Mouse (Mus musculus): Measurements from ENCODE around the gene Ednra. TPM values are rescaled to one million over a fixed set of nuclear protein-coding genes. Genes with fewer than 3 reads are reported as not detected.

Gene Ednra
- polyA plus RNA-seq, 1 experiment, result 0.34 TPM

DNA sequence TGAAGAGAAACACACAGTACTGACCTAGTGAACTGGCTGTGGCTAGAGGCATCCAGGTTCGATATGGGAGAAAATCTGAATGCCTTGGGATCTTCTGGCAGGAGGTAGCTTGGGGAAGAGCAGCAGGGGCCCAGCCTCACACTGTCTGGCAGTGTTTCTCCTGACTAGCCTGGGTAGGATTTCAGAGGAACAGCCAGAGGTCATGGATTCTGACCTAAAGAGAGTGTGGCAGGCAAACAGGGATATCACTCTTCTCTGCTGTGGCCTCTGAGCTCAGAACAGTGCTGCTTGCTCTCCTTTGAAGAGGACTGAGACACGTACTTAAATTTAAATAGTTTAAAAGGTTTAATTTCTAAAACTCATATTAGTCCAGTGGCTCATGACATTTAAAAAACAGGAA lies 7.2 kb downstream of the Ednra start:
- Histone ChIP-seq H3K9me3 (replicated peaks; ENCODE audit: control insufficient read depth, insufficient read depth, low read length, poor library complexity, severe bottlenecking) (no peaks in the 10 kb centered on the region), H3K36me3 (ENCODE audit: control insufficient read depth, insufficient read depth, low read length, poor library complexity, severe bottlenecking) (no peaks in the 10 kb centered on the region), H3K9ac (ENCODE audit: low read depth, poor library complexity, severe bottlenecking) (no peak overlapping the region), H3K4me1 (ENCODE audit: control insufficient read depth, insufficient read depth, low read length) (no peaks in the 10 kb centered on the region), H3K27me3 (ENCODE audit: control insufficient read depth, insufficient read depth, low read length, poor library complexity, severe bottlenecking) (peaks cover 2% of the 10 kb centered on the region; the same call in 1 of the 2 replicates), H3K4me3 (ENCODE audit: low read depth, low read length) (no peak overlapping the region), H3K27ac (ENCODE audit: insufficient read depth, low read length) (no peak overlapping the region)
- TF ChIP-seq EP300 (IDR thresholded peaks at IDR 0.05; ENCODE audit: insufficient read depth, low read depth, low read length) (no peak), CTCF (IDR thresholded peaks at IDR 0.05; ENCODE audit: low read depth, low read length) (no peak), POLR2A (IDR thresholded peaks at IDR 0.05; ENCODE audit: insufficient read depth, low read length) (no peak)

DNA sequence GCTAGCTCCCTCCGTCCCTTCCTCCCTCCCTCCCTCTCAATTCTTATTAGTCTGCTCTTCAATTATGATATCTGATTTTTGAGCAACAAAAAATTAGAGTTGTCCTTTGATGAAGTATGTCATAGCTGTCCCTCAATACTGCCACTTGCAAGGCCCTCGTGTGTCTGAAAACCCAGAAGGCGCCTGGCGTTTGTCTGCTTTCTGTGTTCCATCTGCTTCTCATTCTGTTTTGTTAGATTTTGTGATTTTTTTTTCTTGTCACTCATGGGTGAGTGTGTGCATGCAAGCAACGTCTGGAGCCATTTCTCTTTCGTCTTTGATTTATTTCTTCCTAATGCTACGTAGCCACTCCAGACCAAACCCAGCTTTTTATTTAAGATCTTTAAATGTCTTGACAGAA lies 9.8 kb downstream of the Ednra start:
- Histone ChIP-seq H3K4me1 (ENCODE audit: control insufficient read depth, insufficient read depth, low read length) (no peaks in the 10 kb centered on the region), H3K9me3 (replicated peaks; ENCODE audit: control insufficient read depth, insufficient read depth, low read length, poor library complexity, severe bottlenecking) (no peaks in the 10 kb centered on the region), H3K9ac (ENCODE audit: low read depth, poor library complexity, severe bottlenecking) (no peak overlapping the region), H3K27me3 (ENCODE audit: control insufficient read depth, insufficient read depth, low read length, poor library complexity, severe bottlenecking) (peaks cover 2% of the 10 kb centered on the region; the same call in 1 of the 2 replicates), H3K36me3 (ENCODE audit: control insufficient read depth, insufficient read depth, low read length, poor library complexity, severe bottlenecking) (no peaks in the 10 kb centered on the region), H3K27ac (ENCODE audit: insufficient read depth, low read length) (no peak overlapping the region), H3K4me3 (ENCODE audit: low read depth, low read length) (no peak overlapping the region)
- TF ChIP-seq EP300 (IDR thresholded peaks at IDR 0.05; ENCODE audit: insufficient read depth, low read depth, low read length) (no peak), CTCF (IDR thresholded peaks at IDR 0.05; ENCODE audit: low read depth, low read length) (no peak), POLR2A (IDR thresholded peaks at IDR 0.05; ENCODE audit: insufficient read depth, low read length) (no peak)

DNA sequence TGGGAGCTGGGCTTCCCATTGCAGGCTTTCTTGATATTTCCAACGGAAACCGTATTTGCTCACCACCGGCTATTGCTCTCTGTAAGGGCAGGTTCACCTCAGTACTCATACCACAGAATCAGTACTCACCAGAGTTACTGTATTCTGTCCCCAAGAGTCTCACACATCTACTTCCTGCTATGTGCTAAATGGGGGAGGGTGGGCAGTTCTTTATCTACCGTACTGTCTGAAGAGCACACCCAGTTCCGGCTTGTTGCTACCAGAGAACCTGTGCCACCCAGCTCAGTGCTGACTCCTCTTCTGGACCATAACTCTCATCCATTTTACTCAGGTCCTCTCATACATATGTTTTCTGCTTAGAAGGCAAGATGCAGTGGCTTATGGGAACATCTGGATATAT lies 10.6 kb downstream of the Ednra start:
- Histone ChIP-seq H3K4me1 (ENCODE audit: control insufficient read depth, insufficient read depth, low read length) (no peaks in the 10 kb centered on the region), H3K27ac (ENCODE audit: insufficient read depth, low read length) (no peak overlapping the region), H3K4me3 (ENCODE audit: low read depth, low read length) (no peak overlapping the region), H3K9ac (ENCODE audit: low read depth, poor library complexity, severe bottlenecking) (no peak overlapping the region), H3K36me3 (ENCODE audit: control insufficient read depth, insufficient read depth, low read length, poor library complexity, severe bottlenecking) (no peaks in the 10 kb centered on the region), H3K9me3 (replicated peaks; ENCODE audit: control insufficient read depth, insufficient read depth, low read length, poor library complexity, severe bottlenecking) (no peaks in the 10 kb centered on the region), H3K27me3 (ENCODE audit: control insufficient read depth, insufficient read depth, low read length, poor library complexity, severe bottlenecking) (peaks cover 2% of the 10 kb centered on the region; the same call in 1 of the 2 replicates)
- TF ChIP-seq EP300 (IDR thresholded peaks at IDR 0.05; ENCODE audit: insufficient read depth, low read depth, low read length) (no peak), CTCF (IDR thresholded peaks at IDR 0.05; ENCODE audit: low read depth, low read length) (no peak)

DNA sequence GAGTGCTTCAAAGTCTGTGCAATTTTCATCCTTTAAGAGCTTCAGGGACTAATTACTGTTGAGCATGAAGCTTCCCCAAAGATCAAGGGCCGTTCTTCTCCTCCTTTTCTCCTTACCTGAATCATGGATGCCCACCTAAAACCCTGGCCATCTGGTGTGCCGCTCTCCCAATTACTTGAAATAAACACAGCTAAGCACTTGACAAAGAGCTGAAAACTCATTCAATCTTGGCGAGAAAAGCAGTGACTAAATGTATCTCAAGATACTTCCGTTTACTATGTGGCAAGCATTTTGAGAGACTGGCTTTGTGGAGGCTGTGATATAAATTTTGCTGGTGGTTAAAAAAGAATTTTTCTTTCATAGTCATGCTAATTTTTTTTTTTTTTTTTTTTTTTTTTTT lies 19.5 kb downstream of the Ednra start:
- TF ChIP-seq POLR2A (IDR thresholded peaks at IDR 0.05; ENCODE audit: insufficient read depth, low read length) (no peak), CTCF (IDR thresholded peaks at IDR 0.05; ENCODE audit: low read depth, low read length) (no peak), EP300 (IDR thresholded peaks at IDR 0.05; ENCODE audit: insufficient read depth, low read depth, low read length) (no peak)
- no peaks in the 10 kb centered on the region for H3K36me3 ChIP-seq (ENCODE audit: control insufficient read depth, insufficient read depth, low read length, poor library complexity, severe bottlenecking)
- H3K4me1 ChIP-seq (ENCODE audit: control insufficient read depth, insufficient read depth, low read length), result no peaks in the 10 kb centered on the region

DNA sequence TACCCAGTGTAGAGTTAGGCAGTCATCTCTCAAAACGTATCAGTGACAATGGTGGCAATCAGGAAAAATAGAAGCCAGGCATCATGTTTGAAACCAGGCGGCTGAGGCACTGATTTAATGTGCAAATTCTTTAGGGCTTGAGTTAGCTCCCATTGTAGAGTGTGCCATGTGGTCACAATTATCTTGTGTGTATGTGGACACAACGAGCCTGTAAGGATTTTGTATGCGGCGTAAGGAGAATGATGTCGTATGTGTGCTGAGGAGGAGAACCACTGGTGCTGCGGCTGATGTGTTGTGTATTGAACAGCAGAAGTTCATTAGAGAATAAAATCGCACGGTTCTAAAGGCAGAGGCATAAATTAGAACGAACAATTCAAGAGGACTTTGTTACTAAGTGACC lies 26.2 kb downstream of the Ednra start:
- Histone ChIP-seq H3K9ac (ENCODE audit: low read depth, poor library complexity, severe bottlenecking) (no peak overlapping the region), H3K27ac (ENCODE audit: insufficient read depth, low read length) (no peak overlapping the region), H3K4me1 (ENCODE audit: control insufficient read depth, insufficient read depth, low read length) (no peaks in the 10 kb centered on the region), H3K36me3 (ENCODE audit: control insufficient read depth, insufficient read depth, low read length, poor library complexity, severe bottlenecking) (no peaks in the 10 kb centered on the region), H3K9me3 (replicated peaks; ENCODE audit: control insufficient read depth, insufficient read depth, low read length, poor library complexity, severe bottlenecking) (0 out of 2 replicates have a peak, but pooled peaks cover 2% of the 10 kb centered on the region), H3K4me3 (ENCODE audit: low read depth, low read length) (no peak overlapping the region), H3K27me3 (ENCODE audit: control insufficient read depth, insufficient read depth, low read length, poor library complexity, severe bottlenecking) (no peaks in the 10 kb centered on the region)
- TF ChIP-seq POLR2A (IDR thresholded peaks at IDR 0.05; ENCODE audit: insufficient read depth, low read length) (no peak), CTCF (IDR thresholded peaks at IDR 0.05; ENCODE audit: low read depth, low read length) (no peak), EP300 (IDR thresholded peaks at IDR 0.05; ENCODE audit: insufficient read depth, low read depth, low read length) (no peak)

More for the DNA sequence above, 19.5 kb downstream of the Ednra start:
- no peaks in the 10 kb centered on the region for H3K27me3 ChIP-seq (ENCODE audit: control insufficient read depth, insufficient read depth, low read length, poor library complexity, severe bottlenecking)
- peaks cover 6% of the 10 kb centered on the region; the same call in 1 of the 2 replicates for H3K9me3 ChIP-seq (replicated peaks; ENCODE audit: control insufficient read depth, insufficient read depth, low read length, poor library complexity, severe bottlenecking)
- H3K27ac ChIP-seq (ENCODE audit: insufficient read depth, low read length), result no peak overlapping the region
- no peak overlapping the region for H3K9ac ChIP-seq (ENCODE audit: low read depth, poor library complexity, severe bottlenecking)
- no peak overlapping the region for H3K4me3 ChIP-seq (ENCODE audit: low read depth, low read length)

DNA sequence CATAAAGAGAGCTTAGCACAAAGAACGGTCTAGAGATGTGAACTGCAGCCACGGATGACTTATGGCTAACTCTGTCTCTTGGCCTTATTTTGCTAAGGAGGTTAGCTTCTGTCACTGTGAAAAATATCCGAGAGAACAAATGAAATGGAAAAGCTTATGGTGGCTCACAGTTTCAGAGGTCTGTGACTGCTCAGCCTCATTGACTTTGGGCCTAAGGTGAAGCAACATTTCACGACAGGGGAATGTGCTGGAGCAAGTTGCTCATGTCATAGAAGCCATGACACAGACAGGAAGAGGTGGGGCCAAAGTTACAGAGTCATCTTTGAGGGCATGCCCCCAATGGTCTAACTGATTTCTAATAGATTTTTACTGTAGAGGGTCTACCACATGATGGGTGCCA lies 28.1 kb downstream of the Ednra start:
- Histone ChIP-seq H3K36me3 (ENCODE audit: control insufficient read depth, insufficient read depth, low read length, poor library complexity, severe bottlenecking) (no peaks in the 10 kb centered on the region), H3K4me3 (ENCODE audit: low read depth, low read length) (no peak overlapping the region), H3K27me3 (ENCODE audit: control insufficient read depth, insufficient read depth, low read length, poor library complexity, severe bottlenecking) (no peaks in the 10 kb centered on the region), H3K27ac (ENCODE audit: insufficient read depth, low read length) (no peak overlapping the region), H3K4me1 (ENCODE audit: control insufficient read depth, insufficient read depth, low read length) (no peaks in the 10 kb centered on the region), H3K9ac (ENCODE audit: low read depth, poor library complexity, severe bottlenecking) (no peak overlapping the region), H3K9me3 (replicated peaks; ENCODE audit: control insufficient read depth, insufficient read depth, low read length, poor library complexity, severe bottlenecking) (0 out of 2 replicates have a peak, but pooled peaks cover 2% of the 10 kb centered on the region)
- TF ChIP-seq EP300 (IDR thresholded peaks at IDR 0.05; ENCODE audit: insufficient read depth, low read depth, low read length), result no peak
- TF ChIP-seq CTCF (IDR thresholded peaks at IDR 0.05; ENCODE audit: low read depth, low read length), result no peak
- TF ChIP-seq POLR2A (IDR thresholded peaks at IDR 0.05; ENCODE audit: insufficient read depth, low read length), result no peak
